Mouse (Mus musculus): ENCODE data around the gene Rab6a.
"Not testable (repeated sequence)": the region's sequence is repeated elsewhere in the genome, so short reads cannot be mapped to it uniquely, and the experiment has no call there.

Rab6a gene

DNA sequence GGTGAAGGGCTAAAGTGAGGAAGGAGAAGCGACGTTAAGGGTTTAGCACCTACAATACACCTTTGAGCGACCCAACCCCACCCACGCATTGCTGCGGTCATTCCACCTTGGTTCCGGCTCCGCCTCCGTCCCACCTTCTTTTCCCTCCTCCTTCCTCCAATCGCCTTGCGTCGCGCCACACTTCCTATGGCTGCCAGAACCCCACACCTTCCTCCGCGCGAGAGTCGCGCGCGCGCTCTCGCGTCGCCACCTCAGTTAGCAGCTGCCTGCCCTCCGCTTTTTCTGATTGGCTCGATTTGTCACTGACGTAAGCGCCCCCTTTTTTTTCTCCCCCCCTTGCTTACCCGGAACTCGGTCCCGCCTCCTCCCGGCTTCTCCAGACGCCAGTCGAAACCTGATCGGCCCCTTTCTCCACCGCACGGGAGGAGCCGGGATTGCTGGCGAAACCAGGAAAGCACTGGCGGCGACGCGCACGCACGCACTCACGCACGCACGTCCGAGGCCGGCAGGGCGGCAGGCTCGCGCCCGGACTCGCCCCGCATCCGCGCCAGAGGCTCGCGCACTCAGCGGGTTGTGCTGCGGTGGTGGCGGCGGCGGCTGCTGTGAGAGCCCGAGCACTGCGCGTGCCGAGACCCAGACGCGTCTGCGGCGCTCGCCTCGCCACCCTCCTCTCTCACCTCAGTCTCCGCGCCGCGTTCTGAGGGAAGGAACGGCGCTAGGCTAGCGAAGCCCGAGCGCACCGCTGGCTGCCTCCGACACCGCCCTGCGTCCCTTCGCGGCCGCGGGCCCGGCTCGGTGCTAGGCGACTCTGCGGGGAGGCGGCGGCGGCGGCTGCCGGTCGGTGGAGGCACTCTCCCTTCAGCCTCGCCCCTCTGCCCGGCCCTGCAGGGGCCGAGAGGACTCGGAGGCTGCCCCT, at the start of gene Rab6a:
Gene Rab6a (plus strand): TSS at position 197 of the 916 bp plus-strand sequence.
- DNase-seq (ENCODE audit: low spot score in 2 of 2), result peak; percentile 98

DNA sequence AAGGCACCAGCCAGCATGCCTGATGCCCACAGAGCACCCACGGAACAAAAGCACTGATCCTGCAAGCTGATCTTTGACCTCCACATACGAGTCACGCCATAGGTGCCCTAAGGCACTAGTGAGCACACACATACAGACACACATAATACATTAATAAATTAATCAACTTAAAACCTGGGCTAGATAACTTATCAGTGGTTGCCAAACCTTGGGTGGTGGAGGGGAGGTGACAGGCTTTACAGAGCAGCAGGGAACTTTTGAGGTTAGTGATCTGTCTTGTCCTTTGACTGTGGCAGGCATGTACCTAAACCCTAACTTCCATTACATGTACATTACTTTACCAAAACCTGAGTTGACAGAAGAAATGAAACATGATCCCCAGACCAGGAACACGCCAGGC, 47.9 kb upstream of the Rab6a start:
- no peak for DNase-seq (ENCODE audit: low spot score in 2 of 2)

DNA sequence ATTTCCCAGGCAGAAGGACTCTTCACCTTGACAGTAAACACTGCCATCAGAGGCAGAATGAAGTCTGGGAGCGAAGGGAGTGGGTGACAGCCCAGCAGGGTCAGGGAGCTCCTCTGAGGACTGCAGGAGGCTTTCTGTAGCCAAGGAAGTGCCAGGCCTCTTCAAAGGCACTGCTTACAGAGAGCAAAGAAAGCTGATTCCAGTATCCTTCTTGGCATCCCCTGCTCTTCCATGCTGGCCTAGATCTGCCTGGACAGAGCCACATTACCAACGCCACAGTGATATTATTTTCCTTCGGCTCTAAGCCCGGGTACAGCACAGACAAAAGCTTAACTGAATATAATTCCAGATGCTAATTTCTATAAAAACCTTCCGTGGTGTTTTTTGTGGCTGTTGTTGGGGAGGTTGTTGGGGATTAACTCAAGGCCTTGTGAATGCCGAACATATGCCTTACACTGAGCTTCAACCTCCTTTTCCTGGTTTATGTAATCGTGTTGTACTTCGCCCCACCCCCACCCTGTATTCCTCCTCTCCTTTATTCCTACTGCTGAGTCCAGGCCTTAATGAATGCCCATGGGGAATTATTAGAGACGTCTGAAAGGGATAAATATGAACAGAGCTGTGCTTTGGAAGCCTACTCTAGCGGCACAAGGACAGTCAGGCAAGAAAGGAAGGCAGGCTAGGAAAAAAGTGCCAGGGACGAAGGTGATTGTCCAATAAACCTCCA, 45.2 kb upstream of the Rab6a start:
- DNase-seq (ENCODE audit: low spot score in 2 of 2), result no peak

DNA sequence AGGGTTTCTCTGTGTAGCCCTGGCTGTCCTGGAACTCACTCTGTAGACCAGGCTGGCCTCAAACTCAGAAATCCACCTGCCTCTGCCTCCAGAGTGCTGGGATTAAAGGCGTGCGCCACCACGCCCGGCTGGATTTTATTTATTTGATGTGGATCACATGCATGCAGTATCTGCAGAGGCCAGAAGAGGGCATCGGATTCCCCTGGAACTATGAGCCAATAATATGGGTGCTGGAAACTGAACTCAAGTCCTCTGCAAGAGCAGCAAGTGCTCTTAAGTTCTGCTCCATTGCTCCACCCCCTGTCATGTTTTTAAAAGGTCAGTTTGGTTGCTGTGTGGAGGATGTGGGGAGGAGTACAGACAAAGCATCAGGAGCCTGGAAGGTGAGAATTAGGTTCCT, 40.0 kb upstream of the Rab6a start:
- not testable (repeated sequence) for DNase-seq (ENCODE audit: low spot score in 2 of 2)

DNA sequence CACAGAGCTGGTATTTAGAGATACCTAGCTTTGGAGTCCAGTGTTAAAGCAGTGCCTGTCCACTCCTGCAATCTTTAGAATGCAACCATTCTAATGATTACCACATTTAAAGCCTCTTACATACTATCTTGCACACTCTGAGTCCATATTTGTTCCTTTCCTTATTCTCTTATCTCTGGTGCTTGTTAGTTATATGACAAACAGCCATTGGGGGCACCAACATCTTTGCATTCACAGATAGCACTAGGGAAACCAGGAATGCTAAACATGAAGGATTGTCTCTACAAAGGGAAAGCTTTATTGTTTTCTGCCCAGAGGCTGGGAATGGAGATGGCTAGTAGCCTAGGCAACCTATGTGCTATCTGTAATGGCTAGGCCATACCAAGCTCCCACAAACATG, 37.3 kb upstream of the Rab6a start:
- DNase-seq (ENCODE audit: low spot score in 2 of 2), result no peak

DNA sequence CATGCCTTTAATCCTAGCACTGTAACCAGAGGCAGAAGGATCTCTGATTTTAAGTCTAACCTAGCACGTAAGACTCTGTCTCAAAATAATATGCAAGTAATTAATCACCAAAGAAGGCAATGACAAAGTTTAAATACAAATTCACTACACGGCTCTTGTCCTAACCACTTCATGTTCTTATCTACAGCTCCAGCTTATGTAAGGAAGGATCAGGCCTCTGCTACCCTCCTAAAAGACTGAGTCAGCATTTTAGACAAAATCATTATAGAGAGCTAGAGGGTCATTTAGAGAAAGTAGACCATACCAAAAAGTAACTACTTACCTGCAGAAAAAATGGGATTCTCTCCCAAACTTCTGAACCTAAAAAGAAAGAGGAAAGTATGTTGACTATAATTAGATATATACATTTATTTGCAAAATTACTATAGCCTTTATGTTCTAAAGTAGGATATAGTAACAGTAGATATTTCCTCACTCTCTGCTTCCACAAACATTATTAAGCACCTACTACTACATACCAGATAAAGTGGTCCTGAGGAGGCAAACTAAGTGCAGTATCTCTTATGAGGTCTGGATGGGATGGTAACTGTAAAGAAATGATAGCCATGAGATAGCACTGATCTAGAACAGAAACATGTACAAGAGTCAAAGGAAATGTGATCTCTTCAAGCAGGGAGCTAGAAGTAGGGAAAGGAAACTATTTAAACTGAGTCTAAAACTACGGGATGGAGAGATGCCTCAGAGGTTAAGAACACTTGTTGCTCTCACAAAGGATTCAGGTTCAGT, 36.1 kb upstream of the Rab6a start:
- DNase-seq (ENCODE audit: low spot score in 2 of 2), result no peak

DNA sequence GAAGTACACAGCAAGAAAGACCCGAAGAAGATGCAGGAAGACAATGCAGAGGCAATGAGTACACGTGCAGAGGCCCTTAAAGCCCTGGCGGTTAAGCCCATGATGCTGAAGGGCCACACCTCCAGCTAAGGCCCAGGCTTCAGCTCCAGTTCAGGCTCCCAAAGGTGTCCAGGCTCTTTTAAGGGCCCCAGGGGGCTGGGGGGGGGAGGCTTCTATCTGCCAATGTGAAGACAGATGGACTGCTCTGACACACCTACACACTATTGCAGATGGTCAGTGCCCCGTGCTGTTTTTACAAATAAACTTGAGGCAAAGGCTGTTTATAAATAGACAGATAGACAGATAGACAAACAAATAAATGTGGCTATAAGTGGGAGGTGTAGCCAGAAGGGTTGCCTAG, 35.1 kb upstream of the Rab6a start:
- no peak for DNase-seq (ENCODE audit: low spot score in 2 of 2)

DNA sequence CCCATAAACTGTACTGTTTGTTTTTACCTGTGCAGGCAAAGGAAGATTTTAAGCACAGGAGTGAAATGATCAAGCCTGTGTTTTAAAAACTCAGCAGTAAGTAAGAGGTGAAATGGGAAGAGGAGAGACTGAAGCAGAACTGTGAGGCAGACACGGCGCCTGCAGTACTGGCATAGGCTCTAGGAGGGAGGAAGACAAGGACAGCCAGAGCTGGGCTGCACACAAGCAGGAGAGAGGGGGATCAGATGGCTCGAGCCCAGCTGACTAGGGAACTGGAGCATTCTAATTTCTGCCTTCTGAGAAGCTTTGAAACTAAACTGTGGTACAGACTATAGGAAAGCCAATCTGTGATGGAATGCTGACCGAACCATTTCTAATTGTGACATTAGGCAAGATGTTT, 34.5 kb upstream of the Rab6a start:
- DNase-seq (ENCODE audit: low spot score in 2 of 2), result no peak

DNA sequence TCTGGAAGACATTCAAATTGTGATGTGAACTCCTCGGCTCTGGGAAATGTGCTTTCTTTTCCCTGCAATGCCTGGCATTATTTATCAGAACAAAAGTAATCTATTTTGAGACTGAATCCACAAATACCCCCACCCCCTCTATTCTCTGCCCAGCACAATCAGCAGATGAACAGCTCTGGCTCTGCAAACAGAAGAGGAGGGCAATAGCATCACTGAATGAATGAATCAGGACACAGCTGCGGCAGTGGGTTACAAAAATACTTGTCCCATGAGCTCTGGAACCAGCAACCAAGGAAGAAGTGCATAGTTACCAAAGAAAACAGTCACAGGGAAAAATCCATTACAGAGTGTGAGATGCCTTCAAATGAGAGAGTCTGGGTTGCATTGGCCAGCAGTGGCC, 28.4 kb upstream of the Rab6a start:
- no peak for DNase-seq (ENCODE audit: low spot score in 2 of 2)

DNA sequence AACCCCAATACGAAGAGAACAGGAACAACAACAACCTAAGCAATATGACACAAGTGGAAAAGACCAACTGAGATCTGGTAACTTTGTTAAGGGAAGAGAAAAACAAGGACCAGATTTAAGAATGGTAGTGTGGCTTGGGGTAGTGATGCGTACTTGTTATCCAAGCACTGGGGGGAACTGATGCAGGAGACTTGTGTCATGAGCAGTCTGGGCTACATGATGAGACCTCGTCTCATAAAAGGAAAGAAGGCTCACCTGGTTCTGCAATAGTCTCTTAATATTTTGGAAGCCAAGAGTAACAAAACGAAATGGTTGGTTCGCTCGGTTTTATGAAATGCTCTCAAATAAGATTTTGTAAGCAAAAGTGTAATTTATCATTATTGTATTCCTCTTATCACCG, 25.0 kb upstream of the Rab6a start:
- DNase-seq (ENCODE audit: low spot score in 2 of 2), result no peak

DNA sequence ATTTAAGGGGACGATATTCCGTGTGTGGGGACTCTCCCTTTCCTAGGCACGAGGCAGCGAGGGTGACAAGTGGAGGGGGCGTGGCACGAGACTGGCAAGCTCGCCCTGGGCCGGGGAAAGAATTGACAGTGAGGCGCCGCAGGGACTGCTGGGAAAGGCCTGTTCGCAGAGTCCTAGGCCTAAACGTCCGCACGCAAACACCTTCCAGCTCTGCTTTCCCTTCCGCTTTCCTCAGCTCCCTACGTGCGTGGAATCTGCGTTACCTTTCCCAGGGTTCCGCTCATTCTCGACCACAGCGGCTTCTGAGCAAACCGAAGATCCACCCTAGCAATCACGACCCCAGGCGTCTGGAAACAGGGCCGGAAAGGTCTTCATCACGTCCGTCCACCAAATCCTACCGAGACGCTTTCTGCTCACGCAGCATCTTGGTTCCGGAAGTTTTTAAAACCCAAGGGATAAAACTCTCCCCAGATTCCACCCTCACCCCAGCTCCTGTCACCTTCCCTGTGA, 24.4 kb upstream of the Rab6a start:
- peak; percentile 90 to 92 for DNase-seq (ENCODE audit: low spot score in 2 of 2)

DNA sequence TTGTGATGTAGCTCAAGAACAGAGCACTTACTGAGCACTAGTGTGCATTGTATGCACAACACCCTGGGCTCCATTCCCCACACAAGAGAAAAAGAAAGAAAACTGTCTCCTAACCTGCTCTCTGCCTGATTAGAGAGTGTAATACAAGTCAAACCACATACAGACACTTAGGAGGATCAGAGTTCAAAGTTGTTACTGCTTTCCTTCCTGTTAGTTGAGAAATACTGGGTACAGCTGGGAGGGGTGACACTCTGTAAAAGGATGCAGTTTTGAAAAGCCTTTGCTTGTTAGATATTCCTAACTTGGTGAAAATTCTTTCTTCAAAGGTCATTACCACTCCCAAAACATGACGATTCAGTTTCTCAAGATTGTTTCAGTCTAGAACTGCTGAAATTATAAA, 17.4 kb upstream of the Rab6a start:
- no peak for DNase-seq (ENCODE audit: low spot score in 2 of 2)

DNA sequence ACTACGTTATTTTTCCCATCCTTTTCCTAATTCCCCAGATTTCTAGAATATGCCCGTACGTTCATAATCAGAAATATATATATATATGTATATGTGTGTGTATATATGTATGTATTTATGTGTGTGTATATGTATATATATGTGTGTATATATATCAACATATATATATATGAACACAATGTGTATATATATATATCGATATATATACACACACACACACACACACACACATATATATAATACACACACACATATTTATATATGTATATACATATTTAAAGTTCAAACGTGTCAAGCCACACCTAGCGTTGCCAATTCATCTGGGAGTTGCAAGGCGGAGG, 16.7 kb upstream of the Rab6a start:
- no peak for DNase-seq (ENCODE audit: low spot score in 2 of 2)

DNA sequence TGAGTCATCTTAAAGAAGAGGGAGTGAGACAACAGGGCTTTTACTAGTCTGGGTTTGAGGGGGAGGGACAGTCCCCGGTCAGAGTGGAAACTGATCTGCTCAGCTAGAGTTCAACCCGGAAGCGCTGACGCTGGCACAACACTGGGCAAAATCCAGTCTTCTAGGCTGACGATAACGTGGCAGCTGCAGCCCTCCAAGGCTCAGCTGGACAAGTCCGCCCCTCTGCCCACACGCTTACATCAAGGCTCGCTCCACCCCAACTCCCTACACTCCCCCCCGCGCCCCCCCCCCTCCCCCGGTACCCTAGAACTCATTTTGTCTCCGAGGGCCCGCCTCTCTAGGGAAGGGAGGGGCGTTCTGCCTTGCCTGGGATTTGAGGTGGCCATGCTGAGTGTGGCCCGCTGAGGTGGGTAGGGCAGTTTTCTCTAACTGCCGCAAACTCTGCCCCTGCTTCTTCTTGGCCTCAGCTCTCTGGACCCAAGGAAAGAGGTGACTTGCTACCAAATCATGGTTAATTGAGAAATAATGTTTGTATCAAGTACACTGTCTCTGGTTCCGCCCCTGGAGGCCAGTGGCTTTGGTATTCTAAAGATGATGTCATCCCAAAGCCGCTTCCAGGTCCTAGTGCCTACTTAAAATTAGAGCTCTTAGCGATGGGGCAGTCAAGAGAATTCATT, 16.2 kb upstream of the Rab6a start:
- DNase-seq (ENCODE audit: low spot score in 2 of 2), result peak; percentile 77 to 80

DNA sequence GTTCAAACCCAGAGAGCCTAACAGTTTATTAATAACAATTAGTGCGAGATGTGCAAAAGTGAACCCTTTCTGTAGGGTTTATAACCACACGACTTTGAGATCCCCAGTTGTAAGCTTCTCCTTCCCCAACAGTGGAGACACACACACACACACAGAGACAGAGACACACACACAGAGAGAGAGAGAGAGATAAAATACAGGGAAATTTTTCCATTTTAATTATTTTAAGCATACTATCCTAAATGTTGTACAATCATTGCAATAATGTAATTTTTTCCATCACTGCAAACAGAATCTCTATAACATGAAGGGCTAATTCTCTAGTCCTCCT, 15.7 kb upstream of the Rab6a start:
- no peak for DNase-seq (ENCODE audit: low spot score in 2 of 2)

DNA sequence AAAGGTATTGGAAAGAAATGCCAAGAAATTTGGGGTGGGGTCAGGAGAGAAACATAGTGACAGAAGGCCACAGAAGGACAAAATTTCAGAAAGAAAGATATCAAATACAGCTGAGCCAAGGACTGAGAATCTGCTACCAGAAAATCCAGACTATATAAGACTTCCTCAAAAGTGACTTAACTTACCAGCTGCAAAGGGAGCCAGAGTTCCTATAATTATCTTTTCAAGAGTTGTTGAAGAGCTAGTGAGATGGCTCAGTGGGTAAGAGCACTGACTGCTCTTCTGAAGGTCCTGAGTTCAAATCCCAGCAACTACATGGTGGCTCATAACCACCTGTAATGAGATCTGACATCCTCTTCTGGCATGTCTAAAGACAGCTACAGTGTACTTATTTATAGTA, 13.9 kb upstream of the Rab6a start:
- DNase-seq (ENCODE audit: low spot score in 2 of 2), result no peak

DNA sequence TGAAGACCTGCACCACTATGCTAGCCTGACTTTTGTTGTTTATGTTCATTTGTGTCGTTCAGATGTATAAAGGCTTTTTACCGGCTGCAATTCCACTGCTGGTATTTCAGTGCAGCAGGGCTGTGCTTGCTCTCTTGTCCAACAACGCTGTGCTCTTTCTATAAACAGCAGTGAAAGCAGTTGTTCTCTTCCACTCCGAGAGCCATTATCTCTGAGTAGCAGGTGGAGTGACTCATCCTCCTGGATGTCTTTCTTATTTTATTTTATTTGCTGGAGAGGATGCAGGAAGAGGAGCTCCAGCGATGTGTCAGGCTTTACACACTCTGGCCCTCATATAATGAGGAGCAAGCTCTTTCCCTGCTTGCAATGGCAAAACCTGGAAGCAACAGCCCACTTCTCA, 7.0 kb upstream of the Rab6a start:
- peak; percentile 25 to 55 for DNase-seq (ENCODE audit: low spot score in 2 of 2)

DNA sequence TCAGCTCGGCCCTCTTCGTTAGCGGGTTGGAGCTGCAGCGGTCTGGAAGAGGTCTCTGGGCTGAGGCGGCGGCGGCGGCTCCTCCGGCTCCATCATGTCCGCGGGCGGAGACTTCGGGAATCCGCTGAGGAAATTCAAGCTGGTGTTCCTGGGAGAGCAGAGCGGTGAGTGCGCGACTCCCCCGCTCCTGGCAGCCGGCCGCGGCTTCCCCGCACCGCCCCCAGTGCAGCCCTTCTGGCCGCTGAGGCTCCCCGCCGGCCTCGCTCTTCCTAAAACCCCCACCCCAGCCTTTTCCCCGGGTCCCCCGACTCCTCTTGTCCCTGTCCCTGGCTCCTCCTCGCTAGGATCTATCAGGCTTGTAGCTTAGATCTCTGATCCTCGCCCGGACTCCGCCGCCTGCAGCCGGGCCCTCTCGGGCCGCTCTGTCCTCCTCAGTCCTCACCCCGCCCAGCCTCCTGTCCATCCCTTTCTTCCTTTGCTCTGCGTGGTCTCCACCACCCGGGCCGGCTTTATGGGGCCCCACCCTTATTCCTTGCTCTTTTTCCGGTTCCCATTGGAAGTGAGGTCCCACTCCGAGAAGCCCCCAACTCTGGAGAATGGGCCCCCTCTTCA, 1.0 kb downstream of the Rab6a start, which contains the start of gene Mrpl48:
Gene Mrpl48 (minus strand): TSS at position 172 of the 612 bp plus-strand sequence.
- DNase-seq (ENCODE audit: low spot score in 2 of 2), result peak; percentile 54 to 65

DNA sequence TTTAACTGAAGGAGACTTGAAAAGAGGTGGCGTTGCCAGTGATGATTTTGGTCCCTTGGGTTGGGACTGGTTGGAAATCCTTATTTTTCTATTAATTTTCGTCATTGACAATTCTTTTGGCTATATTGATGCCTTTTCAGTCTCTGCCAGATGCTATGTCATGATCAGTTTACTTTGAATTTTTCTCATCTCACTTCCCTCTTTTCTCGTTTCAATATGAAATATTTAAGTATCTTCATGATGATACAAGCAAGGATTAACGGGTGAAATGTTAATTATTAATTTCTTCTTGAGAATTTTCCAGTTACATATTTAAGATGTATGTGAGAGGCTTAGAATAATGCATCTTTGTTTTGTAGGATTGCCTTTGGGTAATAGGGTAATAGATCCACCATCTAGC, 1.7 kb downstream of the Rab6a start:
- DNase-seq (ENCODE audit: low spot score in 2 of 2), result no peak

DNA sequence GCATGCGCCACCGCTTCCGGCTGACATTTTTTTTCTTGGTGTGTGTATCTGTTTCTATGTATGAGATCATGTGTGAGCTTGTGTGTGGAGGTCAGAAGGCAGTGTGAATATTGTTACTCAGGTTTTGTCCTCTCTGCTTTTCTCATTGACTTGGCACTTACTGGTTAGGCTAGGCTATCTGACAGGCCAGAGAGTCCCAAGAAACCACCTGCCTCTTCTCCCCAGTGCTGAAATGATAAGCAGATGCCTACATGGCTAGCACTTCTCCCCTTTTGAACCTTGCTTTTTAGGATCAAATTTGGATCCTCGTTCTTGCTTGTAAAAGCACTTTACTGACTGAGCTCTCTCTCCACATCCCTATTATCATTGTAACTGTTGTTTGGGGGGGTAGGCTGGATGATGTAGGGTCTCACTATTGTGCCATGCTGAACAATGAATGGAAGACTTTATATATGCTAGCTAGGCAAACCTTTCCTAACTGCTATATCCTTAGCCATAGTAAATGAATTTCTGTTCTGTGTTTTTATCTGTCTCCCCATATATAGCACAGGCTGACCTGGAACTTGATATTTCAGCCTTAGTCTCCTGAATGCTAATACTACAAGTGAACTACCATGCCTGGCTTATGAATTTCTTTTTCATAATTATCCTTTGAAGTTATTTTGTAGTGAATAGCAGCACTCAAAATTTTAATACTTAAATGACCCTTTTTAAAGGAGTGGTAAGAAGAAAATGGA, 9.1 kb downstream of the Rab6a start:
- no peak for DNase-seq (ENCODE audit: low spot score in 2 of 2)

DNA sequence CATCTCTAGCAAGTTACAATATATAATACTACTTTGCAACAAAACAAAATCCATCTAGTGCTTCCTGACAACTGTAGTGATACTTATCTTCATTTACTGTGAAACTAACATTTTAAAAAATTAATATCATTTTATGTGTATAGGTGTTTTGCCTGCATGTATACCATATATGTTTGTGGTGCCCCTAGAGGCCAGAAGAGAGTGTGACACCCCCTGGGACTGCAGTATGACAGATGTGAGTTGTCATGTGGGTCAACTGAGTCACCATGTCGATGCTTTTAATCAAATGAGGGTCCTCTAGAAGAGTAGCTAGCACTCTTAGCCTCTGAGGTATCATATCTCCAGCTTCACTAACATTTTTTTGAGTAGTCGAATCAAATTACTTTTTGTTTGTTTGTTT, 15.1 kb downstream of the Rab6a start:
- no peak for DNase-seq (ENCODE audit: low spot score in 2 of 2)

Measured in frontal cortex, postnatal 36 days (tissue).